Mouse (Mus musculus) testis, adult 2 months (tissue): ENCODE data around the gene Arid1b.

Experiments used
- CTCF ChIP-seq: fragments of 200-500 bp; IDR thresholded peaks from 2 replicates; pipeline ENCODE4 v1.5.1; 2012; ENCODE audit warnings: low read depth, mild to moderate bottlenecking, inconsistent platforms, low read length, moderate library complexity; ENCODE audit not compliant: control insufficient read depth, insufficient read depth, insufficient replicate concordance
- POLR2A ChIP-seq: fragments of 200-500 bp; IDR thresholded peaks from 2 replicates; pipeline ENCODE4 v1.6.1; 2012; ENCODE audit warnings: low read depth, mild to moderate bottlenecking, inconsistent platforms, low read length, moderate library complexity; ENCODE audit not compliant: control insufficient read depth

DNA sequence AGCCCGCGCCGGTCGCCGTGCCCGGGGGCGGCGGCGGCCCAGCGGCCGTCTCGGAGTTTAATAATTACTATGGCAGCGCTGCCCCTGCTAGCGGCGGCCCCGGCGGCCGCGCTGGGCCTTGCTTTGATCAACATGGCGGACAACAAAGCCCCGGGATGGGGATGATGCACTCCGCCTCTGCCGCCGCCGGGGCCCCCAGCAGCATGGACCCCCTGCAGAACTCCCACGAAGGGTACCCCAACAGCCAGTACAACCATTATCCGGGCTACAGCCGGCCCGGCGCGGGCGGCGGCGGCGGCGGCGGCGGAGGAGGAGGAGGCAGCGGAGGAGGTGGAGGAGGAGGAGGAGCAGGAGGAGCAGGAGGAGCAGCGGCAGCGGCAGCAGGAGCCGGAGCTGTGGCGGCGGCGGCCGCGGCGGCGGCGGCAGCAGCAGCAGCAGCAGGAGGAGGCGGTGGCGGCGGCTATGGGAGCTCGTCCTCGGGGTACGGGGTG is 1.5 kb downstream of the Arid1b start:
- TF ChIP-seq POLR2A (no peak), CTCF (no peak)
